Mouse (Mus musculus): ENCODE data around the gene Rrm2. TPM values are rescaled to one million over a fixed set of nuclear protein-coding genes. Genes with fewer than 3 reads are reported as not detected.

The Rrm2 gene
- total and polyA plus RNA-seq, 3 experiments, result 88.2 to 158 (median 127) TPM

DNA sequence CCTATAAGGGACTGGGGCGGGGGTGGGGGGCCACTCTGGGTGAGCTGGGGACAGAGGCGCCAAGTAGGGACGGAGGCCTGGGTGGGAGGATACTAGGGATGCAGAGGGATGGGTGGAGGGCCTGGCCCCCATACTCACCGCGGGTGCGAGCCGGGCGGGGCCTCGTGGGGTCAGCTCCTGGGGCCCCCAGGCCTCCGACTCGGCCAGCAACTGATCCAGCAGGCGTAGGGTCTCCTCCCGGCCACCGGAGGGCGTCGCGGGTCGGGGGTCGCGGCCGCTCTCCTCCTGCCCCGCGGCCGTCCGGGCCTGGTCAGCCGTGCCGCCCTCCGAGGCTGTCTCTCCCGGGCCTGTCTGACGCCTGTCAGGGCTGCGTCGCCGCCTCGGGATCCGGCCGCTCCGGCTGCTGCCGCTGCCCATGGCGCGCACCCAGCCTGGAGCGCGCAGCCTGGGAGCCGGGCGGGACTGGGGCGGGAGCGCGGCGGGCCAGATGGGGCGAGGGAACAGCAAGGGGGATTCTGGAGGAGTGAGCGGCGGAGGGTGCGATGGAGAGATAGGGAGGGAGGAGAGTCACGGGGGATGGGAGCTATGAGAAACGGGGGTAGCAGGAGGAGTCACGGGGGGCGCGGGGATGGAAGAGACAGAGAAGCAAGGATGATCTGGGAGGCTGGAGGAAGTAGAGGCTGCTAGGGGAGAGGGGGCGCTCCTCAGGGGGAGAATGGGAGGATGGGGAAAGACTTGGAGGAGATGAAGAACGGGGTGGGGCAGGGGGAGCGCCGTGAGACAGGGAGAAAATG, 27.4 kb upstream of the Rrm2 start:
- peaks cover 0 to 6% of the 10 kb centered on the region in 2 experiments; a peak in 1 of 4 replicates for H3K27me3 ChIP-seq (ENCODE audit: control insufficient read depth in 1 of 2, insufficient read depth in 2 of 2, low read length in 2 of 2)

DNA sequence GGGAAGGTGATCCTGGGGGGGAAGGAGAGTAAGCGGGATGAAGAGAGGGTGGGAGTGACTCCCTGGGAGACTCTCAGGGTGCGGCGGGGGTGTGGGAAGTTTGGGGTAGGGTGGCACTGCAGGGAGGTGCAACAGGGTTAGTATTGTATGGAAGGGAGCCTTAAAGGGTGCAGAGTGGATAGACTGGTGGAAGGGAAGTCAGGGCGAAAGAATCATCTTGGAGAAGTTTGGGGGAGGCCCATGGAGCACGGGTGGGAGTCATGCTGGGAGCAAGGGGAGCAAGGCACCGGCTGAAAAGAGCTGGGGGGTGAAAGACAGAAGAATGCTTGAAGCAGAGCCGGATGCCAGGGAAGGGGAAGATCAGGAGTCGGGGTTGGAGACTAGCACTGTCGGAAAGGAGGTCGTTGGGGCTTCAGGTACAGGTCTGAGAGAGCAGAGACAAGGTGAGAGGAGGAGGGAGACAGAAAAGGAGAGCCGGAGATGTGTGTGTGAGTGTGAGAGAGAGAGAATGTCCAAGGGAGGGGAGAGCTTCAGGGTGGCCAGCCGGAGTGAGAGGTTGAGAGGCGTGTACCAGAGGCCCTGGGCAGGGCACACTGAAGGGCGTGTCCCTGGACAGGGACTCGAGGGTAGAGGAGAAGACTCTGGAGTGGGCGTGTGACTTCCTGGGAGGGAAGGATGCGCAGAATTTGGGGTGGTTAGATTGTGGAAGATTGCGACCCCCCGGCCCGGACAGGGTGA, 26.6 kb upstream of the Rrm2 start, which contains the start of gene Cys1:
Gene Cys1 (minus strand): TSS at position 528 of the 738 bp plus-strand sequence.
- Histone ChIP-seq H3K27me3 (ENCODE audit: control insufficient read depth in 1 of 2, insufficient read depth in 2 of 2, low read length in 2 of 2) (peaks cover 0 to 8% of the 10 kb centered on the region in 2 experiments; a peak in 2 of 4 replicates), H3K4me3 (ENCODE audit: control insufficient read depth in 1 of 2, insufficient read depth in 1 of 2, low read depth in 2 of 2, low read length in 2 of 2) (no peak within 1 kb of the TSS), H3K4me1 (ENCODE audit: control insufficient read depth in 1 of 2, insufficient read depth in 2 of 2, low read length in 2 of 2) (no peaks in the 10 kb centered on the region), H3K9me3 (replicated peaks; ENCODE audit: insufficient read depth, low read length) (no peaks in the 10 kb centered on the region), H3K36me3 (ENCODE audit: control insufficient read depth in 1 of 2, insufficient read depth in 2 of 2, low read length in 2 of 2) (no peaks in the 10 kb centered on the region), H3K27ac (ENCODE audit: control insufficient read depth, low read depth, low read length) (no peak within 1 kb of the TSS), H3K79me2 (ENCODE audit: control insufficient read depth, insufficient read depth, low read length, poor library complexity) (no peaks in the 10 kb centered on the region), H3K9ac (ENCODE audit: control insufficient read depth, low read depth, low read length, poor library complexity, severe bottlenecking) (no peak within 1 kb of the TSS)
- TF ChIP-seq BHLHE40 (IDR thresholded peaks at IDR 0.05; ENCODE audit: borderline replicate concordance, low read depth, low read length) (no peak), JUND (IDR thresholded peaks at IDR 0.05; ENCODE audit: low read depth, low read length) (no peak), ZC3H11A (IDR thresholded peaks at IDR 0.05; ENCODE audit: low read depth, low read length) (no peak), USF2 (IDR thresholded peaks at IDR 0.05; ENCODE audit: borderline replicate concordance in 1 of 2, insufficient read depth in 1 of 2, low read depth in 1 of 2, low read length in 2 of 2) (no peak), SIN3A (IDR thresholded peaks at IDR 0.05; ENCODE audit: low read length) (no peak), MEF2A (IDR thresholded peaks at IDR 0.05; ENCODE audit: extremely low read depth, insufficient replicate concordance, low read depth, low read length, poor library complexity, severe bottlenecking) (no peak)
- DNase-seq (ENCODE audit: low read depth, low spot score), result no peak

More for the DNA sequence above, 27.4 kb upstream of the Rrm2 start:
- no peak overlapping the region for H3K9ac ChIP-seq (ENCODE audit: control insufficient read depth, low read depth, low read length, poor library complexity, severe bottlenecking)
- no peak overlapping the region for H3K27ac ChIP-seq (ENCODE audit: control insufficient read depth, low read depth, low read length)
- H3K79me2 ChIP-seq (ENCODE audit: control insufficient read depth, insufficient read depth, low read length, poor library complexity), result no peaks in the 10 kb centered on the region
- TF ChIP-seq RAD21 (IDR thresholded peaks at IDR 0.05; ENCODE audit: low read depth, low read length), result no peak
- no peak for TF ChIP-seq MXI1 (IDR thresholded peaks at IDR 0.05; ENCODE audit: low read depth, low read length)
- TF ChIP-seq NELFE (IDR thresholded peaks at IDR 0.05; ENCODE audit: low read depth, low read length), result no peak
- TF ChIP-seq POLR2AphosphoS2 (IDR thresholded peaks at IDR 0.05; ENCODE audit: low read length), result no peak
- TF ChIP-seq CTCF (IDR thresholded peaks at IDR 0.05 in 2 of 3, conservative IDR thresholded peaks at IDR 0.05 in 1 of 3; ENCODE audit: control insufficient read depth in 1 of 3, insufficient read depth in 1 of 3, low read depth in 2 of 3, low read length in 3 of 3, poor library complexity in 1 of 3, severe bottlenecking in 1 of 3), result peak in 2 of 3 experiments; percentile 1 to 36; a peak in 3 of 6 replicates
- TF ChIP-seq JUND (IDR thresholded peaks at IDR 0.05; ENCODE audit: low read depth, low read length), result no peak
- TF ChIP-seq CHD2 (IDR thresholded peaks at IDR 0.05; ENCODE audit: low read length), result no peak
- H3K4me3 ChIP-seq (ENCODE audit: control insufficient read depth in 1 of 2, insufficient read depth in 1 of 2, low read depth in 2 of 2, low read length in 2 of 2), result no peak overlapping the region
- no peaks in the 10 kb centered on the region for H3K9me3 ChIP-seq (replicated peaks; ENCODE audit: insufficient read depth, low read length)
- no peaks in the 10 kb centered on the region for H3K36me3 ChIP-seq (ENCODE audit: control insufficient read depth in 1 of 2, insufficient read depth in 2 of 2, low read length in 2 of 2)
- DNase-seq (ENCODE audit: low read depth, low spot score), result no peak
- H3K4me1 ChIP-seq (ENCODE audit: control insufficient read depth in 1 of 2, insufficient read depth in 2 of 2, low read length in 2 of 2), result no peaks in the 10 kb centered on the region
